Mouse (Mus musculus): ENCODE data around the gene Retnla.

- no peak for TF ChIP-seq EP300 (IDR thresholded peaks at IDR 0.05; ENCODE audit: insufficient read depth, low read depth, low read length)
- TF ChIP-seq POLR2A (IDR thresholded peaks at IDR 0.05; ENCODE audit: insufficient read depth, low read depth, low read length), result no peak
Observed at GRCm38 (mm10) chr16:48842266-48842665, at the start of gene Retnla.
